Mouse (Mus musculus) megakaryocyte, adult 5-6 weeks (primary cell): ENCODE data around the gene Bnc2. TPM values are rescaled to one million over a fixed set of nuclear protein-coding genes. Genes with fewer than 3 reads are reported as not detected.

Source experiments
- ATAC-seq: 2 replicates; pipeline ENCODE4 v1.8.0; 2016; ENCODE audit warnings: mild to moderate bottlenecking, inconsistent platforms; ENCODE audit not compliant: poor library complexity, severe bottlenecking
- total RNA-seq, 2 experiments: library from RNA; stranded (forward) in 1 of 2; stranded (reverse) in 1 of 2; fragments of 153-499, 151-499 nt in 1 of 2; fragments of 221-1000, 200-1000 nt in 1 of 2; gene quantifications; 2 replicates each; pipeline versions ENCODE4 v1.2.3 to v1.2.4; 2015 to 2017

The Bnc2 gene
- total RNA-seq, 2 experiments from 2014 or later, result not detected

DNA sequence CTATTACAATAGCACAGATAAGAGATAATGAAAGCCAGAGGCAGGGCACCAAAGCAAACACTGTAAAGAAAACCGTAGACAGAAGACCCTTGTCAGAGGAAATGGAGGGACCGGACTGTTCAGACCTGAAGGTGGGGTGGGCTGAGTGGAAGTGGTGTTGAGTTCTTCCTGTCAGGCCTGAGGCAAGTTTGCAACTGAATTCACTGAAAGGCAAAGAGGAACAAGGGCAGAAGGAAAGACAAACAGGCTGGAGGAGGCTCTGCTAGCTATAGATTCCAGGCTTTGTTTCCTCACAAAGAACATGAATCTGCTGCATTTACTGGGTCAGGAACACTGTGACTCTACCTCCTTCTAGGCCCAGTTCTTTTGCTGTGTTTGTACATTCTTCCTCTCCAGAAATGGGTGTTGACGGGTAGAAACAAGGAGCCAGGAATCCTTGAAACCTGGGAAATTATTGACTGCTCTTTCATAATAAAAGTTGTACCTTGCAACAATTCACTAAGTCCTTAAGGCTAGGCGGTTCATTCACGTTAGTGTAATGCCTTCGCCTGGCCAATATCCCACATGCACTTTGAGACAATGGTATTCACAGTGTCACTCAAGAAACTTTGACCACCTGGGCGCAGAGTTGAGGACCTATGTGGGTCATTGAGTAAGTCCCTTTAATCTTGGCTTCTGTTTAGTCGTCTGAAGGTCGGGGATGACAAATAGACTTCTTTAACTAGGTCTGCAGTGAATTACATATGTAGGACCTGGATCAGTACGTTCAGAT, 445.7 kb downstream of the Bnc2 start:
- no peak for ATAC-seq

DNA sequence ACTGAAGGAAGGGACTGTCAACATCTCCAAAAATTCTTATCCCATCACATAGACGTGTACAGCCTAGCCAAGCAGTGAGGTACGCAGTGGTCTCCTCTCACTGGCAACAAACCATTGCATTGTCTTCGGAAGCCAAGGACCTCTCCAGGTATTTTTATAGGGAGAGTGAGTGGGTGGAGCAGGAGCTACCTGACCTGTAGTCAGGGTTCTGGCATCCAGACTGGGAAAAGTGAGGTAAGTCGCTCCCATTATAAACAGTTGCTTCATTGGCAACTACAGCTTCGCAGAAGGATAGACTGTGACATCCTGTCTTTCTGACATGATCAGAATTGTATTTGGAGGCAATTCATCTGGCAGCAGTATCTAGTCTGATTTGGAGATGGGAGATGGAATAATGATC, 446.5 kb downstream of the Bnc2 start:
- ATAC-seq, result no peak

Other genes with a start within 250 kb of the Bnc2 start
- gene Cntln, start 209.0 kb upstream of the Bnc2 start, total RNA-seq (2015), result 13.8 and 14.8 TPM in 2 replicates
- gene Cntln, start 209.0 kb upstream of the Bnc2 start, total RNA-seq (2017), result 22.7 and 24.6 TPM in 2 replicates